Mouse (Mus musculus): ENCODE results near the gene Ftl1. TPM values are rescaled to one million over a fixed set of nuclear protein-coding genes. Genes with fewer than 3 reads are reported as not detected.
"Not testable (repeated sequence)": the region's sequence is repeated elsewhere in the genome, so short reads cannot be mapped to it uniquely, and the experiment has no call there.

The Ftl1 gene
- polyA plus RNA-seq, 2 experiments: 1,846 to 4,811 TPM

DNA sequence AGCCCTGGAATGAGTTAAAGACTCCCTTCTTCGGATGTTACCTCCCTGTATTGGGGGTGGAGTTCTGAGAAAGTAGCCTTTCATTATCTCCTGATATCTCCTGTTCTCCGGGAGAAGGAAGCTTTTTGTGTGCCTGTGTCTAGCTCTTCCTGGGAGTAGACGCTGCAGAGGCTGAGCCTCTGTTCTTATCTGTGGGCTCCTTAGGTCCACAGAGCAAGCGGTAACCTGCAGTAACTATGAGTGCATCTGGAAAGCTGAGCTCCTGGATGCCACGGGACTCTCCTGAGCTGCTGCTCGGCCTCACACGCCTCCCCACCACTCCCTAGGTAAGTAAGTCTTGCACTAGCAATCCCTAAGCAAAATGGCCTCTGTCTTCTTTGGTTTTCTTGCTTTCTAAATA is 26.5 kb upstream of the Ftl1 start:
- Histone ChIP-seq H3K4me1 (replicated peaks; ENCODE audit: control insufficient read depth in 2 of 2, insufficient read depth in 2 of 2, low read length in 1 of 2) (peaks cover 24 to 45% of the 10 kb centered on the region in 2 experiments), H3K9ac (replicated peaks) (0 out of 2 replicates have a peak overlapping the region, but pooled peaks have one; percentile 9), H3K27ac (no peak overlapping the region), H3K9me3 (ENCODE audit: control insufficient read depth, low read length) (no peaks in the 10 kb centered on the region), H3K36me3 (replicated peaks; ENCODE audit: control insufficient read depth, insufficient read depth, low read depth) (no peaks in the 10 kb centered on the region), H3K4me2 (ENCODE audit: low read depth) (peak overlapping the region; percentile 28; the same call in 1 of the 2 replicates), H3K27me3 (ENCODE audit: control insufficient read depth, insufficient read depth, low read length) (no peaks in the 10 kb centered on the region), H3K4me3 (ENCODE audit: insufficient read depth in 1 of 2, low read depth in 2 of 2, low read length in 2 of 2) (no peak overlapping the region)
- ATAC-seq (ENCODE audit: insufficient read depth) (peak; percentile 56), DNase-seq (ENCODE audit: low read depth in 3 of 3, low spot score in 3 of 3) (peak in 1 of 3 experiments; percentile 51)
- 16% methylated on average over 7 of the region's 7 CpGs for WGBS (ENCODE audit: insufficient replicate concordance)
- no peak for TF ChIP-seq CTCF (IDR thresholded peaks at IDR 0.05; ENCODE audit: low read depth)
- TF ChIP-seq EP300 (IDR thresholded peaks at IDR 0.05; ENCODE audit: low read depth): 0 out of 2 replicates have a peak, but pooled peaks have one; percentile 9

DNA sequence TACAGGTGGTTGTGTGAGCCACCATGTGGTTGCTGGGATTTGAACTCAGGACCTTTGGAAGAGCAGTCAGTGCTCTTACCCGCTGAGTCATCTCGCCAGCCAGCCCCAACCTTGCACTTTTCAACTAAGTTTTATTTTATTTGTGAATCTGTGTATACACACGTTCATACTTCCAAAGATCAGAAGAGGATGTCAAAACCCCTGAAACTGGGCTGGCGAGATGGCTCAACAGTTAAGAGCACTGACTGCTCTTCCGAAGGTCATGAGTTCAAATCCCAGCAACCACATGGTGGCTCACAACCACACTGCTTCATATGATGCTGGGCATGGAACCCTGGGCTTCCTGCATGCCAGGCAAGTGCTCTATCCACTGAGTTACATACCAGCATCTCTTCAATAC is 25.3 kb upstream of the Ftl1 start:
- H3K4me2 ChIP-seq (ENCODE audit: low read depth); H3K9me3 ChIP-seq (ENCODE audit: control insufficient read depth, low read length); DNase-seq (ENCODE audit: low read depth in 3 of 3, low spot score in 3 of 3); H3K27ac ChIP-seq; H3K36me3 ChIP-seq (replicated peaks; ENCODE audit: control insufficient read depth, insufficient read depth, low read depth); H3K27me3 ChIP-seq (ENCODE audit: control insufficient read depth, insufficient read depth, low read length); H3K9ac ChIP-seq (replicated peaks); H3K4me3 ChIP-seq (ENCODE audit: insufficient read depth in 1 of 2, low read depth in 2 of 2, low read length in 2 of 2); ATAC-seq (ENCODE audit: insufficient read depth): not testable (repeated sequence)
- 79% methylated on average over 5 of the region's 5 CpGs for WGBS (ENCODE audit: insufficient replicate concordance)
- H3K4me1 ChIP-seq (replicated peaks; ENCODE audit: control insufficient read depth in 2 of 2, insufficient read depth in 2 of 2, low read length in 1 of 2): peaks cover 22 to 35% of the 10 kb centered on the region in 2 experiments

DNA sequence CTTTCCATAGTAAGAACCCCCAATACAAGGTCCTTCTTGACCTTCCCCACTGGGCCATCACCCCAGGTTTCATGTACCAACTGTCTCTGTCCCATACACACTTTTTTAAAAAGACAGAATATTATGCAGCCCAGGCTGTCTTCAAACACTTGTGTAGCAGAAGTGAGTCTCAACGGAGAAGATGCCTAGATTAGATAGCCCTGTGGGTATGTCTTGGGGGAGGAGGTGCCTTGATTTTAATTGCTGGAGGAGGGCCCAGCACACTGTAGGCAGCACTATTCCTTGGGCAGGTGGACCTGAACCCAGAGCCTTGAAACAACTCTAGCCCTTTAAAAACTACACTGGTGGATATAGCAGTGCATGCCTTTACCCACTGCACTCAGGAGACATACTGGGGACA is 22.5 kb upstream of the Ftl1 start:
- no peak overlapping the region for H3K4me2 ChIP-seq (ENCODE audit: low read depth)
- no peak overlapping the region for H3K9ac ChIP-seq (replicated peaks)
- WGBS (ENCODE audit: insufficient replicate concordance): 9% methylated on average over 1 of the region's 1 CpGs
- H3K4me1 ChIP-seq (replicated peaks; ENCODE audit: control insufficient read depth in 2 of 2, insufficient read depth in 2 of 2, low read length in 1 of 2): peaks cover 10 to 20% of the 10 kb centered on the region in 2 experiments; a peak in 3 of 4 replicates
- H3K9me3 ChIP-seq (ENCODE audit: control insufficient read depth, low read length): no peaks in the 10 kb centered on the region
- ATAC-seq (ENCODE audit: insufficient read depth) (no peak), DNase-seq (ENCODE audit: low read depth in 3 of 3, low spot score in 3 of 3) (no peak)
- no peak overlapping the region for H3K27ac ChIP-seq
- H3K36me3 ChIP-seq (replicated peaks; ENCODE audit: control insufficient read depth, insufficient read depth, low read depth): no peaks in the 10 kb centered on the region
- no peak overlapping the region for H3K4me3 ChIP-seq (ENCODE audit: insufficient read depth in 1 of 2, low read depth in 2 of 2, low read length in 2 of 2)
- no peaks in the 10 kb centered on the region for H3K27me3 ChIP-seq (ENCODE audit: control insufficient read depth, insufficient read depth, low read length)
- TF ChIP-seq CTCF (IDR thresholded peaks at IDR 0.05; ENCODE audit: low read depth): no peak
- no peak for TF ChIP-seq EP300 (IDR thresholded peaks at IDR 0.05; ENCODE audit: low read depth)

DNA sequence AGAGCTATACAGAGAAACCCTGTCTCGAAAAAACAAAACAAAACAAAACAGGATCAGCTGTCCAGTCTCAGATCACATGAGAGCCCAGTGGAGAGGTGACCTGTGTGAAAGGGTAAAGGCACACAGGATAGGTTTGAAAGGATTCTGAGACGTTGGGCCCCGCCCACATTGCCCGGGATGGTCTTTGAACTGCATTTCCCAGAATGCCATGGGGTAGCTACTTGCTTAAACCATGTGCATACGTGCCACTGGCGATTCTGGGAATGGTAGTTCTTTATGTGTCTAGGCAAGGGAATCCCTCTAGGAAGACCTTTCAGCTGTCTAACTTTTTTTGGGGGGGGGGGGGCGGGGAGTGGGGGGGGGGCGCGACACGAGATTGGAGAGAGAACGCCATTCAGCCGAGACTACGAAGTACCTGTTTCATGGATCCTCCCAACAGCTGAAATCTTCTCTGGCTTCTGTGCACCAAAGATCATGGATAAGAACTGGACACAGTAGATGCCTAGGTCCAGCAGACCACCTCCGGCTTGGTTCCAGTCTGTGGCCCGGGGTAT is 21.8 kb upstream of the Ftl1 start, which contains the start of gene Tulp2:
Gene Tulp2, plus strand, starts transcription at position 504 of the 554 bp plus-strand sequence.
- TF ChIP-seq EP300 (IDR thresholded peaks at IDR 0.05; ENCODE audit: low read depth) (no peak), CTCF (IDR thresholded peaks at IDR 0.05; ENCODE audit: low read depth) (no peak)

DNA sequence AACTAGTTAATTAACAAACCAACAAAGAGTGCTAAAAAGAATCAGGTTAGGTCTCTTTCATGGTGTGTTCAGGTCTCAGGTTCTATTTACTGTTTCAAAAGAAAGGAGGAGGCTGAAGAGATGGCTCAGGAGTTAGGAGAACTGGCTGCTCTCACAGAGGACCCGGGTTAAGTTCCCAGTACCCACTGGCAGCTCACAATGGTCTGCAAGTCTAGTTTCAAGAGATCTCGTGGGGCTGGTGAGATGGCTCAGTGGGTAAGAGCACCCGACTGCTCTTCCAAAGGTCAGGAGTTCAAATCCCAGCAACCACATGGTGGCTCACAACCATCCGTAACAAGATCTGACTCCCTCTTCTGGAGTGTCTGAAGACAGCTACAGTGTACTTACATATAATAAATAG is 20.6 kb upstream of the Ftl1 start:
- H3K4me2 ChIP-seq (ENCODE audit: low read depth); H3K9me3 ChIP-seq (ENCODE audit: control insufficient read depth, low read length); H3K27ac ChIP-seq; DNase-seq (ENCODE audit: low read depth in 3 of 3, low spot score in 3 of 3); ATAC-seq (ENCODE audit: insufficient read depth); H3K4me3 ChIP-seq (ENCODE audit: insufficient read depth in 1 of 2, low read depth in 2 of 2, low read length in 2 of 2); H3K27me3 ChIP-seq (ENCODE audit: control insufficient read depth, insufficient read depth, low read length); H3K9ac ChIP-seq (replicated peaks); H3K36me3 ChIP-seq (replicated peaks; ENCODE audit: control insufficient read depth, insufficient read depth, low read depth): not testable (repeated sequence)
- peaks cover 7 to 17% of the 10 kb centered on the region in 2 experiments for H3K4me1 ChIP-seq (replicated peaks; ENCODE audit: control insufficient read depth in 2 of 2, insufficient read depth in 2 of 2, low read length in 1 of 2)
- 66% methylated on average over 3 of the region's 4 CpGs for WGBS (ENCODE audit: insufficient replicate concordance)

More for the DNA sequence above, 21.8 kb upstream of the Ftl1 start, which contains the start of gene Tulp2:
- DNase-seq (ENCODE audit: low read depth in 3 of 3, low spot score in 3 of 3): peak in 1 of 3 experiments; percentile 51
- 34% methylated on average over 15 of the region's 15 CpGs for WGBS (ENCODE audit: insufficient replicate concordance)
- Histone ChIP-seq H3K27ac (no peak within 1 kb of the TSS), H3K27me3 (ENCODE audit: control insufficient read depth, insufficient read depth, low read length) (no peaks in the 10 kb centered on the region), H3K9me3 (ENCODE audit: control insufficient read depth, low read length) (no peaks in the 10 kb centered on the region), H3K36me3 (replicated peaks; ENCODE audit: control insufficient read depth, insufficient read depth, low read depth) (no peaks in the 10 kb centered on the region), H3K4me3 (ENCODE audit: insufficient read depth in 1 of 2, low read depth in 2 of 2, low read length in 2 of 2) (no peak within 1 kb of the TSS), H3K4me1 (replicated peaks; ENCODE audit: control insufficient read depth in 2 of 2, insufficient read depth in 2 of 2, low read length in 1 of 2) (peaks cover 7 to 15% of the 10 kb centered on the region in 2 experiments; a peak in 3 of 4 replicates), H3K9ac (replicated peaks) (no peak within 1 kb of the TSS), H3K4me2 (ENCODE audit: low read depth) (no peak within 1 kb of the TSS)
- ATAC-seq (ENCODE audit: insufficient read depth): peak; percentile 72
